Comparison of ENCODE assay signal across 11 mouse cellular contexts in genomic region chr11:115233526-115234290, GRCm38 (mm10). TPM values are rescaled to one million over a fixed set of nuclear protein-coding genes. Genes with fewer than 3 reads are reported as not detected.
DNase-seq lines count a peak whose midpoint lies in the region; ATAC-seq lines count a peak whose summit lies in the region.
"Had no signal": no experiment of that assay in that cellular context is flagged by ENCODE, and none has a peak within 500 bp of the region (broad histone marks: within the 10 kb centered on the region; RNA-seq: fewer than 3 reads in every experiment).

No protein-coding gene starts in this region.

- H3K4me2 ChIP-seq in forebrain, embryonic 13.5 days, result no peak overlapping the region
- H3K4me2 ChIP-seq in neural tube, embryonic 12.5 days (replicated peaks), result no peak overlapping the region
- H3K4me2 ChIP-seq: embryonic facial prominence, embryonic 12.5 days had no signal

- no peaks in the 10 kb centered on the region for H3K36me3 ChIP-seq in forebrain, embryonic 13.5 days (ENCODE audit: poor library complexity, severe bottlenecking)
- no peaks in the 10 kb centered on the region for H3K36me3 ChIP-seq in neural tube, embryonic 12.5 days
- H3K36me3 ChIP-seq: embryonic facial prominence, embryonic 12.5 days had no signal

- ATAC-seq in forebrain, embryonic 13.5 days, result peak; percentile 28
- ATAC-seq in neural tube, embryonic 12.5 days (ENCODE audit: low FRiP score, low read depth), result peak; percentile 29; the same call in 1 of the 2 replicates

- H3K9me3 ChIP-seq in forebrain, embryonic 13.5 days (replicated peaks), result no peaks in the 10 kb centered on the region
- H3K9me3 ChIP-seq in neural tube, embryonic 12.5 days, result no peaks in the 10 kb centered on the region
- H3K9me3 ChIP-seq: embryonic facial prominence, embryonic 12.5 days had no signal

- DNase-seq in layer of hippocampus, adult 9-11 months, result peak; percentile 45
- no peak for DNase-seq in layer of hippocampus, adult 9-10 months (ENCODE audit: low spot score)
- peak; percentile 49 to 57 for DNase-seq in layer of hippocampus, postnatal 10 days (ENCODE audit: low spot score in 2 of 2)
- DNase-seq in adrenal gland, postnatal 4 days (ENCODE audit: low spot score in 2 of 2), result no peak
- no peak for DNase-seq in cerebellum, adult 9-11 months
- DNase-seq in heart, adult 8-10 months (ENCODE audit: low spot score), result no peak

- peaks cover 67% of the 10 kb centered on the region for H3K4me1 ChIP-seq in forebrain, embryonic 13.5 days
- H3K4me1 ChIP-seq in neural tube, embryonic 12.5 days, result peaks cover 63% of the 10 kb centered on the region

- WGBS in forebrain, embryonic 13.5 days, result 54% methylated on average over 20 of the region's 20 CpGs
- WGBS in neural tube, embryonic 12.5 days, result 41% methylated on average over 20 of the region's 20 CpGs

- H3K4me3 ChIP-seq in forebrain, embryonic 13.5 days, result no peak overlapping the region
- H3K4me3 ChIP-seq in neural tube, embryonic 12.5 days, result no peak overlapping the region
- H3K4me3 ChIP-seq: embryonic facial prominence, embryonic 12.5 days had no signal

- 0 out of 2 replicates have a peak, but pooled peaks cover 3% of the 10 kb centered on the region for H3K27me3 ChIP-seq in forebrain, embryonic 13.5 days
- no peaks in the 10 kb centered on the region; the same call in 1 of the 2 replicates for H3K27me3 ChIP-seq in neural tube, embryonic 12.5 days (replicated peaks)

- H3K27ac ChIP-seq in forebrain, embryonic 13.5 days, result peak overlapping the region; percentile 61
- peak overlapping the region; percentile 46; the same call in 1 of the 2 replicates for H3K27ac ChIP-seq in neural tube, embryonic 12.5 days
- H3K27ac ChIP-seq: embryonic facial prominence, embryonic 12.5 days; macrophage had no signal

- no peak overlapping the region for H3K9ac ChIP-seq in forebrain, embryonic 13.5 days
- H3K9ac ChIP-seq in neural tube, embryonic 12.5 days, result no peak overlapping the region

RNA-seq across cellular contexts. Expression of gene Grin2c, which starts 33.3 kb away (rescaled TPM):
- 0.04 TPM in 1 of 2 replicates, not detected in the other for polyA plus RNA-seq in forebrain, embryonic 13.5 days (2015; fragmentation: Nextera tagmentation; extraction: Ambion mirVana)
- 10 to 100 TPM; 28.6 to 31.9 TPM for total RNA-seq in layer of hippocampus, postnatal 10 days (2021)
- polyA plus RNA-seq in neural tube, embryonic 12.5 days (2016; fragmentation: Nextera tagmentation; extraction: Ambion mirVana), result 0.96 and 1.0 TPM in 2 replicates
- 1 to 10 TPM; 1.8 to 2.0 TPM for total RNA-seq in adrenal gland, postnatal 4 days (2021)
- total RNA-seq in heart, adult 8-10 months (2022), result under 1 TPM; 0.09 to 0.65 (median 0.23) TPM
- polyA plus RNA-seq: macrophage; stomach, embryonic 14.5 days had no signal

RNA-seq across cellular contexts. Expression of gene Fdxr, which starts 43.1 kb away (rescaled TPM):
- 19.7 and 20.5 TPM in 2 replicates for polyA plus RNA-seq in forebrain, embryonic 13.5 days (2015; fragmentation: Nextera tagmentation; extraction: Ambion mirVana)
- 10 to 100 TPM; 22.5 to 23.0 TPM for total RNA-seq in layer of hippocampus, postnatal 10 days (2021)
- 16.4 and 18.9 TPM in 2 replicates for polyA plus RNA-seq in neural tube, embryonic 12.5 days (2016; fragmentation: Nextera tagmentation; extraction: Ambion mirVana)
- 100 to 1,000 TPM; 608 to 629 TPM for total RNA-seq in adrenal gland, postnatal 4 days (2021)
- 1 to 10 TPM; 9.1 to 10.0 (median 9.6) TPM for total RNA-seq in heart, adult 8-10 months (2022)

RNA-seq across cellular contexts. Expression of gene Nat9, which starts 46.0 kb away (rescaled TPM):
- 18.2 and 20.3 TPM in 2 replicates for polyA plus RNA-seq in forebrain, embryonic 13.5 days (2015; fragmentation: Nextera tagmentation; extraction: Ambion mirVana)
- total RNA-seq in layer of hippocampus, postnatal 10 days (2021), result 10 to 100 TPM; 15.8 to 17.6 TPM
- polyA plus RNA-seq in neural tube, embryonic 12.5 days (2016; fragmentation: Nextera tagmentation; extraction: Ambion mirVana), result 19.7 and 20.3 TPM in 2 replicates
- total RNA-seq in adrenal gland, postnatal 4 days (2021), result 10 to 100 TPM; 21.6 to 22.1 TPM
- total RNA-seq in heart, adult 8-10 months (2022), result 10 to 100 TPM; 25.0 to 34.9 (median 25.9) TPM

RNA-seq across cellular contexts. Expression of gene Tmem104, which starts 46.4 kb away (rescaled TPM):
- 7.8 and 9.2 TPM in 2 replicates for polyA plus RNA-seq in forebrain, embryonic 13.5 days (2015; fragmentation: Nextera tagmentation; extraction: Ambion mirVana)
- 10 to 100 TPM; 15.1 to 20.2 TPM for total RNA-seq in layer of hippocampus, postnatal 10 days (2021)
- polyA plus RNA-seq in neural tube, embryonic 12.5 days (2016; fragmentation: Nextera tagmentation; extraction: Ambion mirVana), result 8.6 and 9.7 TPM in 2 replicates
- total RNA-seq in adrenal gland, postnatal 4 days (2021), result 10 to 100 TPM; 11.9 to 12.0 TPM
- 10 to 100 TPM in 1 of 4 experiments, 1 to 10 TPM in 3; 8.7 to 10.9 (median 9.1) TPM for total RNA-seq in heart, adult 8-10 months (2022)

Comparison
In these comparisons a context has a peak if more than half of its experiments do, and no peak if none do; other contexts are left out.
1. DNase-seq: peak in layer of hippocampus, adult 9-11 months (single experiment) and layer of hippocampus, postnatal 10 days (2 of 2); none in layer of hippocampus, adult 9-10 months (single experiment), adrenal gland, postnatal 4 days (0 of 2), cerebellum, adult 9-11 months (single experiment) and heart, adult 8-10 months (single experiment).
2. RNA of gene Grin2c, which starts 33.3 kb away (total RNA-seq): 28.6 to 31.9 TPM in layer of hippocampus, postnatal 10 days; 1.8 to 2.0 TPM in adrenal gland, postnatal 4 days and 0.09 to 0.65 TPM in heart, adult 8-10 months; every median in the first group is over 4 times any median in the second.
3. RNA of gene Fdxr, which starts 43.1 kb away (total RNA-seq): 608 to 629 TPM in adrenal gland, postnatal 4 days; 22.5 to 23.0 TPM in layer of hippocampus, postnatal 10 days and 9.1 to 10.0 TPM in heart, adult 8-10 months; every median in the first group is over 10 times any median in the second.